In the genomic region with DNA sequence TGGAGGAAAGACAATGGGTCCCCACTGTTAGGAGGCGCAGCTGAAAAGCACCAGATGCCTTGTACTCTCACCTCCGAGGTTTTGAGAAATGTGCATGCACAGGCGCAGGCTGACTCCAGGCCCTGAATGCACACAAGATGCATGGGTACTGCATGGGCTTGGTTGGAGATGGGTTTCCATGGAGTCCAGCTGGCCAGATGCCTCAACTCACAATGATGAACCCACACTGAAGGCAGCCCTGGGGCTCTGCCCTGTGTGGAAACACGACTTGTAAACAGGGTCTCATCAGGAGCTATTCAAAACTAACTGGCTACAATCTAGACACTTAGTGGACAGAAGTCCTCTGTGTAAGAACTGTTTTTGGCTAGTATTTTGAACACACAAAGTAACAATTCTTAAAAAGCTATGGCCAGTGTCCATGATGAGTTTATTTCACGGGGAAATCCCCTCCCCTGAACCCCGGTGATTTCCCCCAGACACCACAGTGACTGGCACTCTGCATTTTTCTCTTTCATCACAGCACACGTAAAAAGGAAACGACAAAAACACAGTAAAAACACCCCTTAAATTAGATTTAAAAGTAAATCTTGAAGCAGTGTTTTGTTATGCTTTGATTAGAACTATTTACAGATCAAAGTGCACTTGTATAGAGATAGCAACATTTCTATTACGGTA, we compare ENCODE assay signal across 1 mouse cellular context.
A peak's percentile ranks its signal among the peaks of the same experiment; 100 is the strongest.
TF ChIP-seq lines count a peak whose summit lies in the region.

No protein-coding gene starts in this region.

TF ChIP-seq in CH12.LX, 34 proteins besides CTCF, POLR2A, EP300 and RAD21 (continued from another document):
- TF ChIP-seq PAX5 (IDR thresholded peaks at IDR 0.05; ENCODE audit: low read length) (no peak), ETS1 (conservative IDR thresholded peaks at IDR 0.05; ENCODE audit: low read depth, low read length) (0 out of 2 replicates have a peak, but pooled peaks have one; percentile 25), BHLHE40 (IDR thresholded peaks at IDR 0.05; ENCODE audit: low read depth, low read length) (no peak; the same call in 1 of the 2 replicates), MXI1 (IDR thresholded peaks at IDR 0.05; ENCODE audit: low read depth, low read length) (peak; percentile 79), SMC3 (IDR thresholded peaks at IDR 0.05; ENCODE audit: low read depth, low read length) (no peak), TBP (conservative IDR thresholded peaks at IDR 0.05; ENCODE audit: low read depth, low read length) (peak; percentile 14; the same call in 1 of the 2 replicates), ZNF384 (IDR thresholded peaks at IDR 0.05; ENCODE audit: low read depth, low read length) (no peak), MAZ (IDR thresholded peaks at IDR 0.05; ENCODE audit: low read depth, low read length) (peak; percentile 46; the same call in 1 of the 2 replicates), JUN (IDR thresholded peaks at IDR 0.05; ENCODE audit: insufficient read depth, low read depth, low read length) (no peak), ELF1 (IDR thresholded peaks at IDR 0.05; ENCODE audit: low read depth, low read length) (no peak), CHD2 (IDR thresholded peaks at IDR 0.05; ENCODE audit: low read length) (no peak; the same call in 1 of the 2 replicates), USF2 (conservative IDR thresholded peaks at IDR 0.05; ENCODE audit: low read depth, low read length) (no peak), ZC3H11A (IDR thresholded peaks at IDR 0.05; ENCODE audit: low read depth, low read length) (no peak)
